Mouse (Mus musculus) CD4-positive helper T cell, adult 2 months (primary cell): ENCODE measurements around the gene Ndrg3.
A peak's percentile ranks its signal among the peaks of the same experiment; 100 is the strongest.
"Not testable (repeated sequence)": the region's sequence is repeated elsewhere in the genome, so short reads cannot be mapped to it uniquely, and the experiment has no call there.

ENCODE experiments used
- DNase-seq: peaks from one replicate; pipeline ENCODE4 v3.0.0-alpha.2; 2012; ENCODE audit warnings: low read depth, missing footprints, low spot score

Ndrg3 gene

GRCm38 (mm10) chr2:156902411-156902810 lies 89.4 kb downstream of the Ndrg3 start:
- not testable (repeated sequence) for DNase-seq

GRCm38 (mm10) chr2:156901883-156902282 lies 90.0 kb downstream of the Ndrg3 start:
- DNase-seq: no peak

- no peak for DNase-seq
These were observed 90.5 kb downstream of the Ndrg3 start for GRCm38 (mm10) chr2:156901344-156901743.

- no peak for DNase-seq
These were observed 92.7 kb downstream of the Ndrg3 start for GRCm38 (mm10) chr2:156899184-156899583.

GRCm38 (mm10) chr2:156898374-156898773 lies 93.5 kb downstream of the Ndrg3 start:
- DNase-seq: no peak

- no peak for DNase-seq
These were observed 94.8 kb downstream of the Ndrg3 start for GRCm38 (mm10) chr2:156897034-156897433.

GRCm38 (mm10) chr2:156896384-156896914 lies 95.4 kb downstream of the Ndrg3 start:
- no peak for DNase-seq

GRCm38 (mm10) chr2:156894496-156895265 lies 97.2 kb downstream of the Ndrg3 start:
- DNase-seq: no peak

GRCm38 (mm10) chr2:156892821-156893220 lies 99.0 kb downstream of the Ndrg3 start:
- no peak for DNase-seq

GRCm38 (mm10) chr2:156892240-156892639 lies 99.6 kb downstream of the Ndrg3 start:
- no peak for DNase-seq

GRCm38 (mm10) chr2:156888490-156888889 lies 103.4 kb downstream of the Ndrg3 start:
- no peak for DNase-seq

GRCm38 (mm10) chr2:156887017-156887416 lies 104.8 kb downstream of the Ndrg3 start, which contains the start of gene Sla2:
Gene Sla2, minus strand, starts transcription at chr2:156887192.
- peak; percentile 85 for DNase-seq

- DNase-seq: peak; percentile 39
These were observed 105.7 kb downstream of the Ndrg3 start for GRCm38 (mm10) chr2:156886084-156886631.

GRCm38 (mm10) chr2:156885666-156886065 lies 106.2 kb downstream of the Ndrg3 start:
- DNase-seq: not testable (repeated sequence)

- no peak for DNase-seq
These were observed 107.3 kb downstream of the Ndrg3 start for GRCm38 (mm10) chr2:156884396-156885211.

- DNase-seq: peak; percentile 89
These were observed 109.3 kb downstream of the Ndrg3 start for GRCm38 (mm10) chr2:156882431-156883001.

- no peak for DNase-seq
These were observed 112.3 kb downstream of the Ndrg3 start for GRCm38 (mm10) chr2:156879541-156879940.

- peak; percentile 81 for DNase-seq
These were observed 114.1 kb downstream of the Ndrg3 start for GRCm38 (mm10) chr2:156877726-156878125.
